Mouse (Mus musculus) erythroblast, embryonic 14.5 days (primary cell): ENCODE data around the gene Plet1. TPM values are rescaled to one million over a fixed set of nuclear protein-coding genes. Genes with fewer than 3 reads are reported as not detected.

Source experiments
- H3K27me3 ChIP-seq: 2 replicates; pipeline ENCODE4 v1.6.1; 2012; ENCODE audit warnings: inconsistent platforms; ENCODE audit not compliant: control insufficient read depth
- H3K36me3 ChIP-seq: 2 replicates; pipeline ENCODE4 v1.6.1; 2012; ENCODE audit warnings: mild to moderate bottlenecking, inconsistent platforms; ENCODE audit not compliant: control insufficient read depth
- H3K4me1 ChIP-seq: 2 replicates; pipeline ENCODE4 v1.6.1; 2012; ENCODE audit warnings: inconsistent platforms; ENCODE audit not compliant: control insufficient read depth
- H3K4me3 ChIP-seq: replicated peaks from 2 replicates; pipeline ENCODE3; 2012; ENCODE audit warnings: moderate library complexity, mild to moderate bottlenecking, inconsistent platforms
- H3K9me3 ChIP-seq: 2 replicates; pipeline ENCODE4 v1.6.1; 2012; ENCODE audit warnings: low read length, inconsistent platforms, mixed read lengths; ENCODE audit not compliant: control insufficient read depth
- GATA1 ChIP-seq: IDR thresholded peaks from 2 replicates; pipeline ENCODE4 v1.6.1; 2012; ENCODE audit warnings: low read length, inconsistent platforms, mixed read lengths
- TAL1 ChIP-seq: IDR thresholded peaks from 3 replicates; pipeline ENCODE4 v1.6.1; 2012; ENCODE audit warnings: low read length, inconsistent platforms, mixed read lengths
- polyA plus RNA-seq: library from polyadenylated mRNA; stranded (reverse); fragments of >175 nt; gene quantifications from 2 replicates; pipeline ENCODE4 v1.2.3, GENCODE M21; 2012

Gene Plet1
- polyA plus RNA-seq, 1 experiment, result not detected

DNA sequence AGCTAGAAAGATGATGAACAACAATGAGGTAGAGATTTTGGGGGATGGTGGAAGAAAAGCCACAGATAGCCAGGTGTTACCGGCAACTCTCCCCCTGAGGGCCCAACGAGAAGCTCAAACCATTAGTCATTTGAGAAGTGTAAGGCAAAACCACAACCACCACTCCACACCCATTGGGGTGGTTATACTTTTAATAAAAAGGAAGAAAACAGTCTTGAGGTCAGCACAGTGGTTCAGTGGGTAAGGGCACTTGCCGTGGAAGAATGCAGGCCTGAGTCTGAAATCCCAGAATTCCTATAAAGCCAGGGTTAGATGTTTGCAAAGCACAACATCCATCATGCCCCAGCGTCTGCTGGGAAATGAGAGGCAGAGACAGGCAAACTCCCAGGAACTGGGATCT is 43.0 kb downstream of the Plet1 start:
- no peak overlapping the region for H3K4me3 ChIP-seq
- H3K9me3 ChIP-seq, result no peaks in the 10 kb centered on the region
- TF ChIP-seq GATA1 (no peak), TAL1 (no peak)
- H3K27me3 ChIP-seq, result no peaks in the 10 kb centered on the region
- peaks cover 3% of the 10 kb centered on the region for H3K4me1 ChIP-seq
- no peaks in the 10 kb centered on the region for H3K36me3 ChIP-seq

DNA sequence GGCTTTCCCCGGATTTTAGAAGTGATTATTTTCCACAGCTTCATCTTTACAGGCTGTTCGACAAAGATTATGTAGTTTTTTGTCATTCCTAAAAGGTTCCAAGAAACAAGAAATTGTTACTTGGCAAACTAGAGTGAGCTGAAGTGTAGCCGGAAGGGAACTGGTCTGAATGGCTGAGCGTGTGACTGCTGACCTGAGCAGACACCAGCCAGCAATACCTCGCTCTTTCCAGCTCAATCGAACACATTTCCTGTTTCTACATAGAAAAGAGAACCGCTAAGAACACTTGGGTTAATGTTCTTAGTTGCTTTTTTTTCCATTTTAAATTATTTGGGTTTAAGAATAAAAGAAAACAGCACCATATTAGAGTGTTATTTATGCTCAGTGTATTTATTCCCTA is 45.8 kb downstream of the Plet1 start:
- Histone ChIP-seq H3K4me3 (no peak overlapping the region), H3K36me3 (no peaks in the 10 kb centered on the region), H3K4me1 (no peaks in the 10 kb centered on the region; the same call in 1 of the 2 replicates), H3K9me3 (no peaks in the 10 kb centered on the region), H3K27me3 (no peaks in the 10 kb centered on the region)
- TF ChIP-seq TAL1 (no peak), GATA1 (no peak)

DNA sequence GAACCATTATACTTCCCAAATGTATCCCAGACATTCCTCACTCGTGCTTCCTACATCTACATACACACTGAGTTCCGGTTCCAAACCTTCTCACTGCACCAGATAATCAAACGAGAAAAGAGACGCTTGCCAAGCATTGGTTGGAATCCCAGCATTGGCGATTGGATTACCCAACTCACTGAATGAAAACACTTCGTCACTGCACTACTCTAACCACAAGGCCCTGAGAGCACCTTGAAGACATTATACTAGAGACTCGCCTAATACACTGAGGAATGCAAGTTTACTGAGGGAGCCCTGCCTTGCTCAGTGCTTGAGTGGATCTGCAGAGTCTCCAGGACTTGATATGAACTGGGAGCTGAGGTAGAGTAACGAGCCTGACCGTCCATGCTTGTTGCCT is 48.1 kb downstream of the Plet1 start:
- Histone ChIP-seq H3K36me3 (no peaks in the 10 kb centered on the region), H3K9me3 (no peaks in the 10 kb centered on the region), H3K4me1 (no peaks in the 10 kb centered on the region; the same call in 1 of the 2 replicates), H3K4me3 (no peak overlapping the region), H3K27me3 (no peaks in the 10 kb centered on the region)
- TF ChIP-seq GATA1 (no peak), TAL1 (no peak)

DNA sequence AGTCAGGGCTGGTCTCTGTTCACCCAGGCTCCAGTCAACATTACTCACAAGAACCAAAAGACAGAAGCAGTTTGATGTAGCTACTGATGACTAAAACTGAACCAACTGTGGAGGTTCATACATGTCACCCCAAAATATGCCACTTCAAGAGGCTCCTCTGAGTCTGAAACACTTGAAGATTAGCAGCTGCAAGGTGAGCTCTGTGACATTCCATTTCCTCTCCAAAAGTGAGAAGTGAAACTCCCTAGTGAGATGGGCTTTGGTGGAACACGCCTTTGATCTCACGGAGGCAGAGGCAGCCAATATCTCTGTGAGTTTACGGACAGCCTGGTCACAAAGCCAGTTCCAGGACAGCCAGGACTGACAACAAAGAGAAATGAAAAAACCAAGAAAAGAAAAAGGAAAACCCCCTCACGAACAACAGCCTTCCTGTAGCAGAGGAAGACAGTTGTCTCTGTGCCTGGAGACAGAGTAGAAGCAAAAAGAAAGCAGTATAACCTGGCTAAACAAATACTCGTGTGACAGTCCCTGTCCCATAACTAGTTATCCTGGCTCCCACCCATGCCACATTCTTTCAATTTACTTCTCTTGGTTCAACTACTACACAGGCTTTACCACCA is 53.6 kb downstream of the Plet1 start:
- Histone ChIP-seq H3K27me3 (no peaks in the 10 kb centered on the region), H3K4me3 (no peak overlapping the region), H3K9me3 (no peaks in the 10 kb centered on the region), H3K36me3 (no peaks in the 10 kb centered on the region), H3K4me1 (no peaks in the 10 kb centered on the region)
- TF ChIP-seq GATA1 (no peak), TAL1 (no peak)

- Histone ChIP-seq H3K4me3 (no peak overlapping the region), H3K36me3 (no peaks in the 10 kb centered on the region), H3K9me3 (no peaks in the 10 kb centered on the region), H3K4me1 (no peaks in the 10 kb centered on the region), H3K27me3 (no peaks in the 10 kb centered on the region)
- TF ChIP-seq GATA1 (no peak), TAL1 (no peak)
Measured at GRCm38 (mm10) chr9:50548936-50549335, 54.6 kb downstream of the Plet1 start.

GRCm38 (mm10) chr9:50552206-50552605 is 57.9 kb downstream of the Plet1 start:
- no peaks in the 10 kb centered on the region; the same call in 1 of the 2 replicates for H3K27me3 ChIP-seq
- no peaks in the 10 kb centered on the region for H3K9me3 ChIP-seq
- no peaks in the 10 kb centered on the region for H3K36me3 ChIP-seq
- H3K4me3 ChIP-seq, result no peak overlapping the region
- no peak for TF ChIP-seq GATA1
- TF ChIP-seq TAL1, result no peak
- H3K4me1 ChIP-seq, result no peaks in the 10 kb centered on the region

DNA sequence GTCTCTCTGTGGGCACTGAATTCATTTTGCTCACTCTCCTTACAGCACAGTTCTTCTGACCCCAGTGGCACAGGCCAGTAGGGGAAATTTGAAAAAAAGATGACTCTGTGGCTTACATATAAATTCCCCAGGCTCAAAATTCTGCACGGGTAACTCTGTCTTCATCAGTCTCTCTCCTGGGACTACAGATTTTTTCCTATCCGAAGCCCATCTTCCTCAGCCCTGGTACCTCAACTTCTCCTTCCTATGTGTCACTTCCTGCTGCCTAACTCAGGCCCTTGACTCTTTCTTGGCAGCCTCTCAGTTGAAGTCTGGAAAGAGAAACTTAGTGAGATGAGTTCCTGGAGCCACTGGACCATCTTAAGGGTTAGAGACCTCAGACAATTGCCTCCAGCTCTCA is 59.2 kb downstream of the Plet1 start:
- no peaks in the 10 kb centered on the region; the same call in 1 of the 2 replicates for H3K27me3 ChIP-seq
- no peak overlapping the region for H3K4me3 ChIP-seq
- TF ChIP-seq GATA1, result no peak
- no peak for TF ChIP-seq TAL1
- H3K9me3 ChIP-seq, result no peaks in the 10 kb centered on the region
- H3K4me1 ChIP-seq, result no peaks in the 10 kb centered on the region
- H3K36me3 ChIP-seq, result no peaks in the 10 kb centered on the region

GRCm38 (mm10) chr9:50554241-50555093 is 60.1 kb downstream of the Plet1 start, which contains the start of gene Il18:
Il18 (plus strand) TSS chr9:50554827.
- H3K9me3 ChIP-seq, result no peaks in the 10 kb centered on the region
- no peak within 1 kb of the TSS for H3K4me3 ChIP-seq
- H3K4me1 ChIP-seq, result no peaks in the 10 kb centered on the region
- H3K36me3 ChIP-seq, result no peaks in the 10 kb centered on the region
- TF ChIP-seq TAL1, result no peak
- no peak for TF ChIP-seq GATA1
- no peaks in the 10 kb centered on the region; the same call in 1 of the 2 replicates for H3K27me3 ChIP-seq

DNA sequence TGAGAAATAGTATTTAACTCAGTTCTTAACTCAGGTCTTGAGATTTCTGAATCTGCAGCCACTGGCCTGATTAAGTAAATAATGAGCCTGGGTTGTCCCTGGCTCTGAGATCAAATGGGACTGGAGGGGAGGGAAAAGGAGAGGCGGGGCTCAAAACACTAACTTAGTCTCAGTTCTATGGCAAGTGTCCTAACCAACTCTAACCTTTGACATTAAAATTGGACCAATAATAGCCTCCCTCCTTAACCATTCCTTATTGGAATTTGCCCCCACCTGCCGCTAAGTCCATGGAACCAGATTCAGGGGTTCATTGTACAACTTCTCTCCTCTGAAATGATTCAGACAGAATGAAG is 60.7 kb downstream of the Plet1 start, which contains the start of gene Bco2:
Bco2 (minus strand) TSS at position 88 of the 353 bp plus-strand sequence.
- no peak for TF ChIP-seq GATA1
- no peak for TF ChIP-seq TAL1
- Histone ChIP-seq H3K36me3 (no peaks in the 10 kb centered on the region), H3K4me3 (no peak within 1 kb of the TSS), H3K4me1 (no peaks in the 10 kb centered on the region), H3K27me3 (no peaks in the 10 kb centered on the region; the same call in 1 of the 2 replicates), H3K9me3 (no peaks in the 10 kb centered on the region)

Other genes with a start within 250 kb of the Plet1 start
- 4.6 and 5.5 TPM in 2 replicates for gene Rpl10-ps3, start 149.6 kb upstream of the Plet1 start, polyA plus RNA-seq
- gene Pts, start 34.2 kb downstream of the Plet1 start, polyA plus RNA-seq, result 0.35 and 0.37 TPM in 2 replicates
- 0.09 TPM in 1 of 2 replicates, not detected in the other for gene Il18, start 60.3 kb downstream of the Plet1 start, polyA plus RNA-seq
- not detected in 2 replicates for gene Bco2, start 60.7 kb downstream of the Plet1 start, polyA plus RNA-seq
- gene Tex12, start 66.8 kb downstream of the Plet1 start, polyA plus RNA-seq, result not detected in 2 replicates
- 1.3 and 2.3 TPM in 2 replicates for gene Sdhd, start 109.3 kb downstream of the Plet1 start, polyA plus RNA-seq
- gene Timm8b, start 109.4 kb downstream of the Plet1 start, polyA plus RNA-seq, result 3.3 and 4.0 TPM in 2 replicates
- gene Pih1d2, start 122.8 kb downstream of the Plet1 start, polyA plus RNA-seq, result 0.18 TPM in 1 of 2 replicates, not detected in the other
- 0.12 and 0.25 TPM in 2 replicates for gene Nkapd1, start 122.9 kb downstream of the Plet1 start, polyA plus RNA-seq
- gene Dlat, start 165.3 kb downstream of the Plet1 start, polyA plus RNA-seq, result 1.2 and 1.3 TPM in 2 replicates
- not detected in 2 replicates for gene Dixdc1, start 245.0 kb downstream of the Plet1 start, polyA plus RNA-seq